Mouse (Mus musculus): ENCODE results near the gene Asl. TPM values are rescaled to one million over a fixed set of nuclear protein-coding genes. Genes with fewer than 3 reads are reported as not detected.

Gene Asl
- polyA plus RNA-seq, 1 experiment from 2014 or later: 23.3 TPM

DNA sequence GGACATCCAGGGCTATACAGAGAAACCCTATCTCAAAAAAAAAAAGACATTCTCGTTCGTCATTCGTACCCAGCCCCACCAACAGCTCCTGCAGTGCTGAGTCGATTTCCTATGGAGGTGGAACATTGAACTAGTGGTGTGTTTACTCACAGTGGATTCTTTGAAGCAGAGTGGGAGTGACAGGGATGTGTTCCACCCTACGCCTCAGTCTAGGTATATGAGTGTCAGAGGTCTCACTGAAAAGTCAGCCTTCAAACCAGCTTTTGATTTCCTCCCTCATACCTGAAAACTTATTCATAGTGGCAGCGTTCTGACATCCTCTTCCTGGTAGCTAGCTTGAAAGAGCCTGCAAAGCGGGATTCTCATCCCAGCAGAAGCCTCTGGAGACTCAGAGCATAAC, 60.6 kb downstream of the Asl start:
- no peak overlapping the region for H3K4me3 ChIP-seq
- peaks cover 10% of the 10 kb centered on the region for H3K4me1 ChIP-seq
- no peaks in the 10 kb centered on the region for H3K9me3 ChIP-seq (replicated peaks)
- H3K4me2 ChIP-seq: no peak overlapping the region
- 83% methylated on average over 7 of the region's 7 CpGs for WGBS
- ATAC-seq: no peak
- no peak overlapping the region for H3K27ac ChIP-seq
- no peak overlapping the region for H3K9ac ChIP-seq
- H3K36me3 ChIP-seq (ENCODE audit: poor library complexity, severe bottlenecking): peaks cover 9% of the 10 kb centered on the region
- no peaks in the 10 kb centered on the region for H3K27me3 ChIP-seq

GRCm38 (mm10) chr5:129966448-129966847, 62.6 kb downstream of the Asl start:
- no peak overlapping the region for H3K9ac ChIP-seq

DNA sequence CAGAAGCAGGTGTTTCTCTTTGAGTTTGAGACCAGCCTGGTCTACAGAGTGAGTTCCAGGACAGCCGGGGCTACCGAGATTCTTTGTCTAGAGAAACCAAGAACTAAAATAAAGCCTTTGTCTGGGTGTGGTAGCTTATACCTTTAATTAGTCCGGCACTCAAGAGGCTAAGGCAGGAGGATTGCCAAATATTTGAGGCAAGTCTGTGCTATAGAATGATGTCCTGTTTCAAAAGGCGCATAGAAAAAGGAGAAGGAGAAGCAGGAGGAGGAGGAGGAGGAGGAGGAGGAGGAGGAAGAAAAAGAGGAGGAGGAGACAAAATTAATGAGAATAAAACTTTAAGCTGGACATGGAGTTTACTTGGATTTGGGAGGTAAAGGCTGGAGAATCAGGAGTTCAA, 65.8 kb downstream of the Asl start:
- no peak overlapping the region for H3K4me3 ChIP-seq
- no peaks in the 10 kb centered on the region for H3K9me3 ChIP-seq (replicated peaks)
- no peak overlapping the region for H3K27ac ChIP-seq
- no peak for ATAC-seq
- WGBS: 26% methylated on average over 4 of the region's 4 CpGs
- no peaks in the 10 kb centered on the region for H3K27me3 ChIP-seq
- no peak overlapping the region for H3K9ac ChIP-seq
- peaks cover 10% of the 10 kb centered on the region for H3K4me1 ChIP-seq
- H3K4me2 ChIP-seq: no peak overlapping the region
- H3K36me3 ChIP-seq (ENCODE audit: poor library complexity, severe bottlenecking): peaks cover 7% of the 10 kb centered on the region; the same call in 1 of the 2 replicates

More at GRCm38 (mm10) chr5:129966448-129966847, 62.6 kb downstream of the Asl start:
- H3K4me3 ChIP-seq: no peak overlapping the region
- peaks cover under 1% of the 10 kb centered on the region for H3K36me3 ChIP-seq (ENCODE audit: poor library complexity, severe bottlenecking)
- H3K4me1 ChIP-seq: peaks cover 10% of the 10 kb centered on the region
- no peaks in the 10 kb centered on the region for H3K27me3 ChIP-seq
- H3K4me2 ChIP-seq: no peak overlapping the region
- ATAC-seq: no peak
- 45% methylated on average over 3 of the region's 3 CpGs for WGBS
- H3K9me3 ChIP-seq (replicated peaks): no peaks in the 10 kb centered on the region
- H3K27ac ChIP-seq: no peak overlapping the region

Other genes starting within 250 kb of the Asl start
- gene Psph, start 241.8 kb downstream of the Asl start, polyA plus RNA-seq (2015; fragmentation: Nextera tagmentation; extraction: Ambion mirVana): 48.2 and 55.1 TPM in 2 replicates
- 34.5 and 35.0 TPM in 2 replicates for gene Sumf2, start 182.3 kb downstream of the Asl start, polyA plus RNA-seq (2015; fragmentation: Nextera tagmentation; extraction: Ambion mirVana)
- 1,055 and 1,072 TPM in 2 replicates for gene Chchd2, start 141.8 kb downstream of the Asl start, polyA plus RNA-seq (2015; fragmentation: Nextera tagmentation; extraction: Ambion mirVana)
- gene Zbed5, start 133.5 kb downstream of the Asl start, polyA plus RNA-seq (2015; fragmentation: Nextera tagmentation; extraction: Ambion mirVana): 9.6 and 10.5 TPM in 2 replicates
- 0.27 and 0.37 TPM in 2 replicates for gene Phkg1, start 130.7 kb downstream of the Asl start, polyA plus RNA-seq (2015; fragmentation: Nextera tagmentation; extraction: Ambion mirVana)
- gene Nupr1l, start 120.7 kb downstream of the Asl start, polyA plus RNA-seq (2015; fragmentation: Nextera tagmentation; extraction: Ambion mirVana): 5.2 and 7.2 TPM in 2 replicates
- gene Vkorc1l1, start 87.3 kb downstream of the Asl start, polyA plus RNA-seq (2015; fragmentation: Nextera tagmentation; extraction: Ambion mirVana): 26.4 and 26.5 TPM in 2 replicates
- 15.9 and 16.6 TPM in 2 replicates for gene Gusb, start 26.2 kb downstream of the Asl start, polyA plus RNA-seq (2015; fragmentation: Nextera tagmentation; extraction: Ambion mirVana)
- 67.0 and 77.0 TPM in 2 replicates for gene Crcp, start within 50 bp of the Asl start, polyA plus RNA-seq (2015; fragmentation: Nextera tagmentation; extraction: Ambion mirVana)
- gene Tpst1, start 44.1 kb upstream of the Asl start, polyA plus RNA-seq (2015; fragmentation: Nextera tagmentation; extraction: Ambion mirVana): 47.5 and 50.2 TPM in 2 replicates
- gene Kctd7, start 115.6 kb upstream of the Asl start, polyA plus RNA-seq (2015; fragmentation: Nextera tagmentation; extraction: Ambion mirVana): 8.3 and 8.9 TPM in 2 replicates
- gene Rabgef1, start 142.6 kb upstream of the Asl start, polyA plus RNA-seq (2015; fragmentation: Nextera tagmentation; extraction: Ambion mirVana): 32.8 and 34.6 TPM in 2 replicates
- 21.8 and 22.3 TPM in 2 replicates for gene Tmem248, start 187.8 kb upstream of the Asl start, polyA plus RNA-seq (2015; fragmentation: Nextera tagmentation; extraction: Ambion mirVana)
- 65.4 and 67.7 TPM in 2 replicates for gene Sbds, start 226.3 kb upstream of the Asl start, polyA plus RNA-seq (2015; fragmentation: Nextera tagmentation; extraction: Ambion mirVana)
- gene Tyw1, start 226.4 kb upstream of the Asl start, polyA plus RNA-seq (2015; fragmentation: Nextera tagmentation; extraction: Ambion mirVana): 24.4 and 27.1 TPM in 2 replicates

Data from forebrain, embryonic 13.5 days (tissue).